Mouse (Mus musculus) ovary, postnatal 14 days (tissue): Measurements from ENCODE around the gene G6pc3.

Experiments
- DNase-seq: peaks from one replicate; pipeline ENCODE4 v3.0.0; 2022; ENCODE audit warnings: low spot score

Gene G6pc3

GRCm38 (mm10) chr11:102188980-102189379 lies 440 bp upstream of the G6pc3 start:
- DNase-seq: no peak

GRCm38 (mm10) chr11:102190848-102191247 lies 1.4 kb downstream of the G6pc3 start:
- no peak for DNase-seq

GRCm38 (mm10) chr11:102193657-102194440 lies 4.4 kb downstream of the G6pc3 start:
- DNase-seq: no peak

- DNase-seq: no peak
Observed at GRCm38 (mm10) chr11:102196018-102196797, 6.8 kb downstream of the G6pc3 start.

GRCm38 (mm10) chr11:102198245-102198644 lies 8.8 kb downstream of the G6pc3 start:
- no peak for DNase-seq

- no peak for DNase-seq
Observed at GRCm38 (mm10) chr11:102199856-102200255, 10.4 kb downstream of the G6pc3 start.

GRCm38 (mm10) chr11:102201408-102201821 lies 12.0 kb downstream of the G6pc3 start:
- DNase-seq: no peak

GRCm38 (mm10) chr11:102206481-102206880 lies 17.1 kb downstream of the G6pc3 start:
- DNase-seq: no peak

- no peak for DNase-seq
Observed at GRCm38 (mm10) chr11:102207825-102208777, 18.7 kb downstream of the G6pc3 start.

- DNase-seq: no peak
Observed at GRCm38 (mm10) chr11:102208846-102209245, 19.4 kb downstream of the G6pc3 start.

- no peak for DNase-seq
Observed at GRCm38 (mm10) chr11:102209742-102210141, 20.3 kb downstream of the G6pc3 start.

GRCm38 (mm10) chr11:102210185-102210584 lies 20.8 kb downstream of the G6pc3 start:
- DNase-seq: no peak

GRCm38 (mm10) chr11:102211011-102211410 lies 21.6 kb downstream of the G6pc3 start:
- DNase-seq: no peak

- no peak for DNase-seq
Observed at GRCm38 (mm10) chr11:102211936-102212341, 22.5 kb downstream of the G6pc3 start.

GRCm38 (mm10) chr11:102214430-102215156 lies 25.2 kb downstream of the G6pc3 start:
- DNase-seq: no peak

- DNase-seq: no peak
Observed at GRCm38 (mm10) chr11:102215511-102215910, 26.1 kb downstream of the G6pc3 start.

- no peak for DNase-seq
Observed at GRCm38 (mm10) chr11:102216056-102216885, 26.9 kb downstream of the G6pc3 start.

- no peak for DNase-seq
Observed at GRCm38 (mm10) chr11:102216886-102217240, 27.4 kb downstream of the G6pc3 start.

GRCm38 (mm10) chr11:102217396-102217795 lies 28.0 kb downstream of the G6pc3 start:
- DNase-seq: no peak

- DNase-seq: no peak
Observed at GRCm38 (mm10) chr11:102217876-102218430, 28.5 kb downstream of the G6pc3 start.
